Mouse (Mus musculus) heart, embryonic 11.5 days (tissue): Measurements from ENCODE around the gene Fkbp4. TPM values are rescaled to one million over a fixed set of nuclear protein-coding genes. Genes with fewer than 3 reads are reported as not detected.
"Not testable (repeated sequence)": the region's sequence is repeated elsewhere in the genome, so short reads cannot be mapped to it uniquely, and the experiment has no call there.

Source experiments
- ATAC-seq: fragments of 200-750 bp; cut with Nextera tagmentation; replicated peaks from 2 replicates; pipeline ENCODE4 v1.8.0; 2017; ENCODE audit warnings: moderate library complexity; ENCODE audit not compliant: insufficient number of reproducible peaks, low FRiP score, low TSS enrichment
- H3K27ac ChIP-seq: fragments of 300-500 bp; sonication (generic); 2 replicates; pipeline ENCODE4 v1.5.1; 2014; ENCODE audit warnings: mild to moderate bottlenecking, low read depth, low read length
- H3K27me3 ChIP-seq: fragments of 300-500 bp; sonication (generic); 2 replicates; pipeline ENCODE4 v1.6.1; 2014; ENCODE audit warnings: mild to moderate bottlenecking, low read length, mixed read lengths; ENCODE audit not compliant: control insufficient read depth, insufficient read depth
- H3K36me3 ChIP-seq: fragments of 300-500 bp; sonication (generic); 2 replicates; pipeline ENCODE4 v1.6.1; 2014; ENCODE audit warnings: mild to moderate bottlenecking, low read length, moderate library complexity, mixed read lengths; ENCODE audit not compliant: control insufficient read depth, insufficient read depth
- H3K4me1 ChIP-seq: fragments of 300-500 bp; sonication (generic); 2 replicates; pipeline ENCODE4 v1.6.1; 2014; ENCODE audit warnings: low read length; ENCODE audit not compliant: control insufficient read depth, insufficient read depth
- H3K4me2 ChIP-seq: fragments of 300-500 bp; sonication (generic); 2 replicates; pipeline ENCODE4 v1.6.1; 2014; ENCODE audit warnings: mild to moderate bottlenecking, moderate library complexity
- H3K4me3 ChIP-seq: fragments of 300-500 bp; sonication (generic); 2 replicates; pipeline ENCODE4 v1.5.1; 2014; ENCODE audit warnings: low read depth, low read length
- H3K9ac ChIP-seq: fragments of 300-500 bp; sonication (generic); 2 replicates; pipeline ENCODE4 v1.6.1; 2014; ENCODE audit warnings: mild to moderate bottlenecking, low read depth, low read length, moderate library complexity
- H3K9me3 ChIP-seq: fragments of 300-500 bp; sonication (generic); replicated peaks from 2 replicates; pipeline ENCODE4 v1.6.1; 2016; ENCODE audit warnings: low read length; ENCODE audit not compliant: control insufficient read depth
- WGBS: fragments of 180-500 bp; shearing (Covaris S2); extraction: QIAGEN DNeasy Blood & Tissue Kit; methylation state at CpG from one replicate; pipeline ENCODE4 v1.1.7; 2014; ENCODE audit not compliant: insufficient replicate concordance; 5-methylcytosine and 5-hydroxymethylcytosine counted together
- polyA plus RNA-seq: library from polyadenylated mRNA; unstranded; fragments of >200 nt; fragmentation: Nextera tagmentation; extraction: Ambion mirVana; gene quantifications from 2 replicates; pipeline ENCODE4 v1.2.1, GENCODE M21; 2014

The Fkbp4 gene
- polyA plus RNA-seq, 1 experiment from 2014 or later, result 270 TPM

DNA sequence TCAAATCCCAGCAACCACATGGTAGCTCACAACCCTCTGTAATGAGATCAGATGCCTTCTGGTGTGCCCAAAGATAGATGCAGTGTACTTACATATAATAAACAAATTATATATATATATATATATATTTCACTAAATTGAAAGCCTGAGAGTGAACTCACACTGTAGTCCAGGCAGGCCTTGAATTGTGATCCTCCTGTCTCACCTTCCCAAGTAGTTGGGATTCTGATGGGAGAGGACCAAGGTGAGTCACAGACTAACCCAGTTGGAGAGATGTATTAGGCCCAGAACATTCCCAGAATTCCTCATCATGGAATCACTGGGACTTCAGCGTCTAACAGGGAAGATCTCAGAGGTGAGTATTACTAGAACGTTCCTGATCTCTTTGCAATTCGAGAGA, 39.5 kb downstream of the Fkbp4 start, which contains the start of gene Nrip2:
Gene Nrip2 (plus strand): TSS at position 301 of the 400 bp plus-strand sequence.
- peak within 1 kb of the TSS; percentile 66 for H3K9ac ChIP-seq

DNA sequence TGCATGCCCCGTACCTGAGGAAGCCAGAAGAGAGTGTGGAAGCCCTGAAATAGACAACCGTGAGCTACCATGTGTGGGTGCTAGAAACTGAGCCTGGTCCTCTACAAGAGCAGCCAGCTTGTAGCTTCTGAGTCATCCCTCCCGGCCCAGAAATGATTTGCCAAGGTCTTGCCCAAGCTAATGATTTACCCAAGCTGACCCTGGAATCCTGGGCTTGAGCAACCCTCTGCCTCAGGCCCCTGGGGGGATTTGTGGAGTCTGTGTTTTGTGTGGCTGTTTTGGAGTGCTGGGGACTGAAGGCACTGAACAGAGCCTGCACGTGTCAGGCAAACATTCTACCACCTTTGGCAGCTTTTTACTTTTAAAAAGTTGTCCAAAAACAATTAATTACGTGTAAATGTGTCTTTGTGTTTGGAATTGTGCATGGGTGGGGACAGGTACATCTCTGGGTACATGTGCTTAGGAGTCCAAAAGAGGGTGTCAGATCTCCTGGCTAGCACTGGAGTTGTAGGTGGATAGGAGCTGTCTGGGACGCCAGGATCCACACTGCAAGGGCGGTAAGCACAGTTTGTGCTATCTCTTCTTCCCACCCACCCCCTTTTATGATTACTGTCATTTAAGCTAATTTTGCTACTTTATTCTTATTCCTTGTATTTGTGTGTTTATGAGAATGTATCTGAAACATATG, 40.8 kb downstream of the Fkbp4 start:
- no peaks in the 10 kb centered on the region for H3K9me3 ChIP-seq

More for the DNA sequence above, 39.5 kb downstream of the Fkbp4 start, which contains the start of gene Nrip2:
- Histone ChIP-seq H3K4me2 (peak within 1 kb of the TSS; percentile 57), H3K27me3 (no peaks in the 10 kb centered on the region), H3K4me3 (peak within 1 kb of the TSS; percentile 23), H3K27ac (no peak within 1 kb of the TSS; the same call in 1 of the 2 replicates), H3K36me3 (no peaks in the 10 kb centered on the region), H3K9me3 (no peaks in the 10 kb centered on the region), H3K4me1 (peaks cover 6% of the 10 kb centered on the region; the same call in 1 of the 2 replicates)
- ATAC-seq, result no peak
- WGBS, result 68% methylated on average over 3 of the region's 3 CpGs

DNA sequence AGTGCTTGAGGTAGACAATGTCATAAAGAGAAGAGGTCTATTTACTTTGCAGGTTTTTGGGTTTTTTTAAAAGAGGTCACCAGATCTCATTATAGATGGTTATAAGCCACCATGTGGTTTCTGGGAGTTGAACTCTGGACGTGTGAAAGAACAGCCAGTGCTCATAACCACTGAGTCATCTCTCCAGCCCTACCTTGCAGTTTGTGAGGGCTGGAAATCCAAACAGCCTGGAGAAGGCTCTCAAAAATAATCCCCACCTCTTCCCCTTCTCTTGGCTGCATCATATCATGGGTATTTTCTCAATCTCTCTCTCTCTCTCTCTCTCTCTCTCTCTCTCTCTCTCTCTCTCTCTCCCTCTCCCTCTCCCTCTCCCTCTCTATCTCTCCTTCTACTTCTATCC, 47.8 kb downstream of the Fkbp4 start:
- WGBS, result 56% methylated on average over 1 of the region's 1 CpGs
- ATAC-seq, result no peak

More for the DNA sequence above, 40.8 kb downstream of the Fkbp4 start:
- no peak overlapping the region for H3K4me3 ChIP-seq
- no peak overlapping the region for H3K9ac ChIP-seq
- H3K27me3 ChIP-seq, result no peaks in the 10 kb centered on the region
- H3K4me2 ChIP-seq, result no peak overlapping the region
- H3K36me3 ChIP-seq, result no peaks in the 10 kb centered on the region
- peaks cover 6% of the 10 kb centered on the region; the same call in 1 of the 2 replicates for H3K4me1 ChIP-seq
- WGBS, result 70% methylated on average over 7 of the region's 7 CpGs
- ATAC-seq, result no peak
- H3K27ac ChIP-seq, result no peak overlapping the region

DNA sequence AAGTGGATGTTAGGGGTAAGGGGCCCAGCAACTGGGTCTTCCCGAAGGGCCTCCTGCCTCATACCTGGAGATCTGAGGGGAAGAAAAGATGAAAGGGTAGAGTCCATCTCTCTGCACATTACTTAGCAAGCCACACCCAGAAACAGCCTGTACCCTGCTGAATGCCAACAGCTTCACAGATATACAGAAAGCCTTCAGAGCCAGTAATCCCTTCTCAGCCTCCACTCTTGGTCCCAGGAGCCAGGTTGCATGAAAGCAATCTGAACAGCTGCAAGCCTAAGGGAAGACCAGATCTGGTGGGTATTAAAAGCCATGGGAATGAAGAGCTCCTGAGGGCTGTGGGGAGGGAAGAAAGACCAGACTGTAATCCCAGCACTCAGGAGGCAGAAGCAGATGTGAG, 49.3 kb downstream of the Fkbp4 start:
- H3K4me3 ChIP-seq, result no peak overlapping the region
- no peak overlapping the region for H3K9ac ChIP-seq
- H3K27ac ChIP-seq, result no peak overlapping the region
- WGBS, result 72% methylated on average over 1 of the region's 1 CpGs
- no peaks in the 10 kb centered on the region for H3K36me3 ChIP-seq
- H3K27me3 ChIP-seq, result no peaks in the 10 kb centered on the region
- H3K9me3 ChIP-seq, result no peaks in the 10 kb centered on the region
- no peak for ATAC-seq
- H3K4me2 ChIP-seq, result no peak overlapping the region
- H3K4me1 ChIP-seq, result no peaks in the 10 kb centered on the region

More for the DNA sequence above, 47.8 kb downstream of the Fkbp4 start:
- Histone ChIP-seq H3K4me2 (no peak overlapping the region), H3K4me1 (no peaks in the 10 kb centered on the region), H3K27ac (no peak overlapping the region), H3K9ac (no peak overlapping the region), H3K36me3 (no peaks in the 10 kb centered on the region), H3K4me3 (no peak overlapping the region), H3K9me3 (no peaks in the 10 kb centered on the region), H3K27me3 (no peaks in the 10 kb centered on the region)

DNA sequence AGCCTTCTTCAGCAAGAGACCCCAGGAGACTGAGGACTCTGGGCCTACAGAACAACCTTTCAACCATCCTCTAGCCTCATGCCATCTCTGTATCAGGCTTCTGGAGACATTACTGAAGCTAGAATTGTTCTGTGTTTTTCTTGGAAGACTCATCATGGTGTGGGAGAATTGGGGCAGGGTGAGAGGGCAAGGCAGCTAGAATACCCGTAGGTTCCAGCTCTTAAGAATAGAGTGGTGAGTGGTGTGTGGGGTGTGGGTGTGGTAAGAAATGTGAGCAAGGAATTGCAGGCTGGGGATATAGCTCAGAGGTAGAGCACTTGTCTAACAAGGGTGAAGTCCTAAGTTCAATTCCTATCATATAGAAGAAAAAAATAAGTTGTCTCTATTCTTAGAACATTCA, 53.5 kb downstream of the Fkbp4 start:
- ATAC-seq, result no peak
- no peak overlapping the region for H3K27ac ChIP-seq
- H3K9me3 ChIP-seq, result no peaks in the 10 kb centered on the region
- WGBS, result 80% methylated on average over 1 of the region's 1 CpGs
- H3K4me2 ChIP-seq, result no peak overlapping the region
- H3K4me1 ChIP-seq, result no peaks in the 10 kb centered on the region
- no peak overlapping the region for H3K9ac ChIP-seq
- no peak overlapping the region for H3K4me3 ChIP-seq
- H3K36me3 ChIP-seq, result no peaks in the 10 kb centered on the region
- H3K27me3 ChIP-seq, result no peaks in the 10 kb centered on the region

DNA sequence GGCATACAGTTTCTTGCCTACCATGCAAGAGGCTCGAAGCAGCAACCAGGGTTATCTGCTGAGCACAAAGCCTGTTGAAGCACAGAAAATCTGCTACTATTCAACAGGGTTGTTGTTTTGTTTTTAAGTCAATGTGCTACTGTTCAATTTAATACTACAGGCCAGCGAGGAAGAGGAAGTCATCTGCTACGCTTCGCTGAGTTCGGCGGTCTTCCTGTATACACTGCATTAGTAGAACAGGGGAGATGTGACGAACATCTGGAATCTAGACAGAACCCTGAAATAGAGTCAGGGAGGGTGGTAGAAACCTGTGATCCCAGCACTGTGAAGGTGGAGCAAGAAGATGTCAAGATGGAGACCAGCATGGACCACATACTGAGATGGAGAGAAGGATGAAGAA, 54.7 kb downstream of the Fkbp4 start:
- 83% methylated on average over 7 of the region's 7 CpGs for WGBS
- Histone ChIP-seq H3K27me3 (no peaks in the 10 kb centered on the region), H3K4me3 (no peak overlapping the region), H3K36me3 (no peaks in the 10 kb centered on the region), H3K4me1 (no peaks in the 10 kb centered on the region), H3K4me2 (no peak overlapping the region), H3K9ac (no peak overlapping the region), H3K27ac (no peak overlapping the region), H3K9me3 (no peaks in the 10 kb centered on the region)
- no peak for ATAC-seq

DNA sequence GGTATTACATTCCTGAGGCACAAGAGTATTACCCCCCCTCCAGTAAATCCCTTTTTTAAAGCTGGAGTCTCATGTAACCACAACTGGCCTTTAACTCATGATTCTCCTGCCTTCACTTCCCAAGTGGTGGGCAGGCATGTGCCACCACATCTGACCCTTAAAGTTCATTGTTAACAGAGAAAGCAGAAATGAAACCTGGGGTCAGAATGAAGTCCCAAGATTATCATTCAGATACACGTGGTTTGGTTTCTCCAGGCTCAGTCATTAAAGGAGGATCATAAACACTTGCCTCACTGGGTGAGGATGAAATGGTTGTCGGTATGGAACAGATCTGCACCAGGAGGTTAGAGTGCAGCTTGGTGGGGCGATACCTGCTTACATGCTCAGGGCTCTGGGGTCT, 57.2 kb downstream of the Fkbp4 start:
- H3K27ac ChIP-seq, result no peak overlapping the region
- no peaks in the 10 kb centered on the region for H3K9me3 ChIP-seq
- H3K4me2 ChIP-seq, result no peak overlapping the region
- H3K4me3 ChIP-seq, result no peak overlapping the region
- WGBS, result 71% methylated on average over 3 of the region's 3 CpGs
- no peak overlapping the region for H3K9ac ChIP-seq
- no peaks in the 10 kb centered on the region for H3K27me3 ChIP-seq
- ATAC-seq, result no peak
- no peaks in the 10 kb centered on the region for H3K4me1 ChIP-seq
- H3K36me3 ChIP-seq, result no peaks in the 10 kb centered on the region

DNA sequence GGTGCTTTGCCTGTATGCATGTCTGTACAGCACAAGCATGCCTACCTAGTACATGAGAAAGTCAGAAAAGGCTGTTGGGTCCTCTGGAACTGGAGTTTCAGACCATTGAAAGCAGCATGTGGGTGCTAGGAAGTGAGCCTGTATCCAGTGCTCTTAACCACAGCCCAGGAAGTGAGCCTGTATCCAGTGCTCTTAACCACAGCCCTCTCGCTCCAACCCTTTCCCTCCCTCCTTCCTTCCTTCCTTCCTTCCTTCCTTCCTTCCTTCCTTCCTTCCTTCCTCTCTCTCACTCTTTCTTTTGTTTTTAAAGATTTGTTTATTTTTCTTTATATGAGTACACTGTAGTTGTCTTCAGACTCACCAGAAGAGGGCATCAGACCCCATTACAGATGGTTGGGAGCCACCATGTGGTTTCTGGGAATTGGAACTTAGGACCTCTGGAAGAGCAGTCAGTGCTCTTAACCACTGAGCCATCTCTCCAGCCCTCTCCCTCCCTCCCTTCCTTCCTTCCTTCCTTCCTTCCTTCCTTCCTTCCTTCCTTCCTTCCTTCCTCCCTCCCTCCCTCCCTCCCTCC, 57.8 kb downstream of the Fkbp4 start:
- not testable (repeated sequence) for H3K4me1 ChIP-seq, H3K27me3 ChIP-seq, H3K4me2 ChIP-seq, ATAC-seq, H3K9me3 ChIP-seq, H3K36me3 ChIP-seq, H3K9ac ChIP-seq, H3K4me3 ChIP-seq, H3K27ac ChIP-seq
- 40% methylated on average over 1 of the region's 1 CpGs for WGBS
